Mouse (Mus musculus): ENCODE measurements around the gene Cd63.
A peak's percentile ranks its signal among the peaks of the same experiment; 100 is the strongest.

Gene Cd63

DNA sequence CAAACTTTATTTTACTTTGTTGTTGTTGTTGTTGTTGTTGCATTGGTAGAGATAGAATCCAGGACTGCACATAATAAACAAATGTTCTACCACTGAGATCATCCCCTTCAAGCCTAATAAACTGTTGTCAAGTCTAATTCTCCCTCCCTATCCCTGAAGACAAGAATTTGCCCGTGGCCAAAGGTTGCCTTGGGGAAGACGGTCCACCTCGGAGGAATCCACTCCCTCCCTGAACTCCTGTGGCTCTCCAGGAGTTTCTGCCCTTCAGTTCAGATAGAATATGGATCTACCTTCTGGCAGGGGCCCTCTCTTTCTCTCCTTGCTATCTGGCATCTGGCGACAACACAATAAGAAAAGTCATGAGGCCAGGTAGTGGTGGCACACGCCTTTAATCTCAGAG is 4.0 kb downstream of the Cd63 start:
- no peak for DNase-seq (ENCODE audit: low spot score)

DNA sequence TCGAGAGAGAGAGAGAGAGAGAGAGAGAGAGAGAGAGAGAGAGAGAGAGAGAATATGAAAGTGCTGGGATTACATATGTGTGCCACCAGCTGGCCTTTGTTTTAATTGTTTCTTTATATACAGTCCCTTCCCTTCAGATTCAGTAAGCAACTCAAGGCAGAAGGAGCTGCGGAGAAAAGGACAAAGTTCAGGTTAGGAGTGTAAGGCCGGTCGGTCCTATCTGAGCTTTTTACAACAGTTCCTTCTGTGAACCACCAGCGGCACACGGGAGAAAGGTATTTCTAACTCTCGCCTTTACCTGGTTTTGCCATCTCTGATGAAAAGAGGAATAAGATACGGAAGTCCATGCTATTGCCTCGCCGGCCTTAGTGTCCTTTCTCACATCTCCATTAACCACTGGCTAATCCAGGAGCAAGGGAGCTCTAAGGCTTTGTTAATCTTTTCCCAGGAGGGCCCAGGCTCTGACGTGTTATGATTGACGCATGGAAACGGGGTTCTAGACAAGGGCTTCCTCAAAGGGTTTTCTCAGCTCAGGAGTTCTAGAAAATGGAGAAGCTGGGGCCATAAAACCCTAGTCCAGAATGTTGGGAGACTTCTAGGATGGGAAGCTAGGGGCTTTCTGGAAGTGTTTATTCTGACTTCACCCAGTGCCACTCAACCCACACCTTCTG is 8.1 kb downstream of the Cd63 start:
- no peak for DNase-seq (ENCODE audit: low spot score)

DNA sequence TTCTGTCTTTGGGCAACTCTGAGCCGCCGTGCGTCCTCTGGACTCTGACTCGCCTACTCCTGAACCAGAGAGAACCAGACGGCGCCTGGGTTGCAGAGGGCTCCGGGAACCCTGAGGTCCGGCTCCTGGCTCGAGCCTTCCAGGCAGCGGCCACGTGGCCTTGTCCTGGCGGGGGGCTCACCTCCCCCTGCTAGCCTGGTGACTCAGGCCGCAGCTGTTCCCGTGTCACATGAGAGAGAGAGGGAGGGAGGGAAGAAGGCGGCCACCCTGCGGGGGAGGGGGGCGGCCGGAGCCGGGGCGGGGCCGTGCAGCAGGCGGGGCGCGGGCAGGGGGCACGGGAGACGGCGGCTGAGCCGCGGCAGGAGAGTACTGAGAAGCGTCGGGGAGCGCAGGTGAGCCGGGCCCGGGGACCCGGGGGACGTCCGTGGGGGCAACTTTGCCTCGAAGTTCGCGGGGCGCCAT is 8.8 kb downstream of the Cd63 start:
- peak; percentile 78 for DNase-seq (ENCODE audit: low spot score)

DNA sequence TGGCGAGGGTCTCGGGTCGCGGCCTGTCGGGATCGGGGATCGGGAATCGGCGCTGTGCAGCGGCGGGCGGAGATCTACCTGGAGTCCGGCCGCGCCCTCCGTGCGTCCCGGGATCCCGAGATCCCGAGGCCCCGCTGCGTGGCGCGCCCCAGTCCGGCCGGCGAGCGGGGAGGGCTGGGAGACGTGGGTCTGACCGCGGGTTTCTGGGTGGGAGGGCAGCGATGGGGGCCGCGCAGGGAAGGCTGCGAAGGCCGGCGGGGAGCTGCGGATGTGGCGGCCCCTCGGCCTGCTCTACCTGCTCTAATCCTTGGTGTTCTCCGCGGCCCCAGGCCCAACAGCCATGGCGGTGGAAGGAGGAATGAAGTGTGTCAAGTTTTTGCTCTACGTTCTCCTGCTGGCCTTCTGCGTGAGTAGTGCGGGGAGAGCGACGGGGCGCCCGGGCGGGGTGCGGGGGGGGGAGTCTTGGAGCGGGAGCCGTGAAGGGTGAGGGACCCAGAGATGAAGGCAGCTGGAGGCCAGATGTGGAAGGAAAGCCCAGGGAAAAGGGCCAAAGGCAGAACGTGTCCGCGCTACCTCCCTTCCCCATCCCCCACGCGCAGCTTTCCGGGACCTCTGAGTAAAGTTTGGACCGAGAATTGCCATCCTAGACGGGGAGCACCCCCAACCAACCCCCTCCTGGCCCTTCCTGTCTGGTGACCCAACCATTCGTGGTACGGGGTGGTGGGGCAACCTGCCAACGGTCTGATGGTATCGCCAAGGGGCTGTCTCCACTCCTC is 9.5 kb downstream of the Cd63 start:
- DNase-seq (ENCODE audit: low spot score), result no peak

DNA sequence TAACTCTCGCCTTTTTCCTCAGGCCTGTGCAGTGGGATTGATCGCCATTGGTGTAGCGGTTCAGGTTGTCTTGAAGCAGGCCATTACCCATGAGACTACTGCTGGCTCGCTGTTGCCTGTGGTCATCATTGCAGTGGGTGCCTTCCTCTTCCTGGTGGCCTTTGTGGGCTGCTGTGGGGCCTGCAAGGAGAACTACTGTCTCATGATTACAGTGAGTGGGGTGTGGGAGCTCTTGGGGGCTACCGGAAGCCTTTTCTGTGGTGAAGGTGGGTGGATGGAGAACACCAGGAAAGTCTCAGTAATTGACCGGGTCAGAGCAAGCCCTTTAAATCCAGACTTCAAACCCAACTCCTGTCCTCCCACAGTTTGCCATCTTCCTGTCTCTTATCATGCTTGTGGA is 10.6 kb downstream of the Cd63 start:
- no peak for DNase-seq (ENCODE audit: low spot score)

DNA sequence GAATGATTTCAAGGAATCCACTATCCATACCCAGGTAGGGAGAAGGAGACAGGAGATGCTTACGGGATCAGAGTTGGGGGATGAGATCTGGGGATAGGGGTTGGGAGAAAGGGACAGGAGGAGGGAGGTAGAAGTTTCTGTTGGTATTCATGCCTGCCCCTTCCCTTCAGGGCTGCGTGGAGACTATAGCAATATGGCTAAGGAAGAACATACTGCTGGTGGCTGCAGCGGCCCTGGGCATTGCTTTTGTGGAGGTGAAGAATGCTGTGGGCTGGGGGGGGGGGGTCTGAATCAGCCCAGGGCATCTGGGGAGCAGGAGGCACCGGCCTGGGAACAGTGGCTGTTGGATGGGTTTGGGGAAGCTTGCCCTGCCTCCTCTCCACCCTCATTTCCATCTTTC is 11.5 kb downstream of the Cd63 start:
- DNase-seq (ENCODE audit: low spot score), result no peak

DNA sequence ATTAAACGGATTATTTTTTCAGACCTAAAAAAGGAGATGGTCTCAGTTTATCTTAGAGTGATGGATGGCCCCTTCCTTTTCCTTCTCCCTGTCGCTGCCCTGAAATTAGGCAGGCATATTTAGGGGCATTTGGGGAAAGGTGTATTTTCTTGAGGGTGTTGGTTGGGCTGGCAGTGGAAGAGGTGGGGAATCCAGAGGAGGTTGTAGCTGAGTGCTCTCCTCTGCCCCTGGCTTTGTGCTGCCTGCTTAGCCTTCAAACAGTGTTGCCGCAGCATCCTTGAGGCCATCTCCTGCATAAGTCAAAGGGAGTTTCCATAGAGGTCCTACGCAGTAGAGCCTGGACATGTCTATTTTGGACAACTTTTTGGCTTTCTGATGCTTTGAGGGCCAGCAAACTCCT is 12.0 kb downstream of the Cd63 start:
- DNase-seq (ENCODE audit: low spot score), result no peak

DNA sequence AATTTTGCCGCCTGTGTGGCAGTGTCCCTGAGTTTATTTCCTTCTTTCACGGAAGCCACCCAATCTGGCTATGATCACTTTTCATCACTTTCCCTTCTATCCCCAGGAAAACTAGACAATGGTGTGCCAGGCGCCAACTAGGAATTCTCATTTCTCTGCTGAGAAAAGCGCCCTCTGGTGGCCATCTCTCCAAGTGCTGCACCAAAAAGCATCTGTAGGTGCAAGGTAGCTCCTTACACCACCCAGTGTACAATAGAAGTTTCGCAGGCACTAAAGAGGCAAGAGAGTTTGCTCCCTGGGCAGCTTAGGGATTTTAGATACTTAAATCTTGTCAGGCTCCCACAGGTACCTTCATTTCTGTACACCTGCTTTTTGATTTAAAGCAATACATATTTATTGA is 12.4 kb downstream of the Cd63 start:
- DNase-seq (ENCODE audit: low spot score), result peak; percentile 85

DNA sequence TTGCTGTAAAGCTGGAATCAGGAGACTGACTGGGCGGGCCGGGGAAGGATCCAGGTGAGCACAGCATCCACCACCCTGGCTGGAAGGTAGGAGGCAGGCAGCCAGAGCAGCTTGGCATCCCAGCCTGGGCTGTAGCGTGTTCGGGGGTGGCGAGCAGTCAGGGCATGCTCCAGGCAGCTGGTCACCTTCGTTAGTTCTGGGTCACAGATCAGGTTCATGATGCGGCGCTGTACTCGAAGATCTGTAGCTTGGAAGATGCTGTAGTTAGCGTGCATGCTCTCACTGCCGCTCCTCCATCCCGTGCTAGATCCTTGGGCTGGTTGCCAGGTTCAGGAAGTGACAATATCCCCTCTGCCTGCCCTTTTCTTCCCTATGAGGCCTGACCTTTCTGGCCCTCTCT is 12.9 kb downstream of the Cd63 start:
- DNase-seq (ENCODE audit: low spot score), result no peak

DNA sequence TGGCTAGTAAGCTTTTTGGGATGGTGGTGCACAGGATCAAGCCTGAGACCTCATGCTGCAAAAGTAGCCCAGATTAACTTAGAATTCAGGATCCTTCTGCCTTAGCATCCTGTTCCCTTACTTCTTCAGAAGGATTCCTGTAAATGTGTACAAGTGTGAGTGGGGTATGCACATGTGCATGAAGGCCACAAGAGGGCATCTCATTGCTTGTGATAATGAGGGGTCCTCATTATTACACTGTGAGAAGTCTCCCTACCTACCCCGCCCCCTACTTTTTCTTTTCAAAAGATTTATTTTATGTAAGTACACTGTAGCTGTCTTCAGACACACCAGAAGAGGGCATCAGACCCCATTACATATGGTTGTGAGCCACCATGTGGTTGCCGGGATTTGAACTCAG is 14.8 kb downstream of the Cd63 start:
- no peak for DNase-seq (ENCODE audit: low spot score)

DNA sequence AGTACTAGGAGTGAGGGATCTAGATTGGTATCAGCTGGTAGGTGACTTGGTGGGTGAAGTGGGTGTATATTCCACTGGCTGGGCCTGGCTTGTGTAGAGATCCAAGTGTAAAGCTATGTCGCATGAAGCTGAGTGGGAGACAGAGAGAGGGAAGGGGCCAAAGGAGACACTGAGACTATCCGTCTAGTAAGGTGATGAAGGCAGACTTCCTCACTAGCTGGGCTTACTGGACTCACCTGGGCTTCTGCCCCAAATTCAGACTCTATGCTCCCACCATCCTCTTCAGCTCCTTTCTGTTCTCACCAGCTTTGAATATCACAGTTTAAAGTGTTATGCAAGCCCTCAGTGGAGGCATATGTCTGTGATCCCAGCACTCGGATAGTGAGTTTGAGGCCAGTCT is 15.9 kb downstream of the Cd63 start:
- no peak for DNase-seq (ENCODE audit: low spot score)

DNA sequence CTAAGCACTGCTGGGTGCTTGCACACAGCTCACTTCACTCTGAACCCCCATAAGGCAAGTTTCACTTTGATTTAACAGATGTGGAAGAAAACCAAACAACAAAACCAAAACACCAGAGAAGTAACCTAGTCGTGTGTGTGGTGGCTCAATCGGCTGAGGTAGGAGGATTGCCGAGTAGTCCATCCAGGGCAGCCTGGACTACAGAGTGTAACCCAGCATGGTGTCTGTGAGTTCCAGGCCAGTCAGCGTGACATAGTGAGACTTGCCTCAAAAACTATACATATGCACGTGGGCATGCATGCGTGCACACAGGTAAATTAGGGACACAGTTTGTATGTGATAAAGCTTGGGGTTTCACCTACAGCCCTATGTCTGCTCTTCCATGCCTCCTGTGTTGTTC is 16.6 kb downstream of the Cd63 start:
- no peak for DNase-seq (ENCODE audit: low spot score)

DNA sequence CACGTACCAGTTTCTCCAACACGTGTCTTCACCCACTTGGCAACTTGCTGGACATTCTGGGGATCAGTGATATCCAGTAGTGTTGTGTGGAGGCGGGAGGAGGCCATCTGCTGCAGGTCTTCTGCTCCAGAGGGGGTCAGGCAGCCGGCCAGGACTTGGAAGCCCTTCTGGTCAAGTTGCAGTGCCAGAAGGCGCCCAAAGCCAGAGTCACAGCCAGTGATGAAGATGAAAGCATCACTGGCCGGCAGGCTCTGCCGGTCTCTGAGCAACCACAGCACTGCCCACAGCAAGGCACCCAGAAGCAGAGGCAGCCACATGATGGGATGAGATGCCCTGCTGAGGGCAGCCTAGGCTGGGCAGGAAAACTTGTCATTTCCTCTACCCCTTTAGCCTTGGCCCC is 17.5 kb downstream of the Cd63 start:
- no peak for DNase-seq (ENCODE audit: low spot score)

DNA sequence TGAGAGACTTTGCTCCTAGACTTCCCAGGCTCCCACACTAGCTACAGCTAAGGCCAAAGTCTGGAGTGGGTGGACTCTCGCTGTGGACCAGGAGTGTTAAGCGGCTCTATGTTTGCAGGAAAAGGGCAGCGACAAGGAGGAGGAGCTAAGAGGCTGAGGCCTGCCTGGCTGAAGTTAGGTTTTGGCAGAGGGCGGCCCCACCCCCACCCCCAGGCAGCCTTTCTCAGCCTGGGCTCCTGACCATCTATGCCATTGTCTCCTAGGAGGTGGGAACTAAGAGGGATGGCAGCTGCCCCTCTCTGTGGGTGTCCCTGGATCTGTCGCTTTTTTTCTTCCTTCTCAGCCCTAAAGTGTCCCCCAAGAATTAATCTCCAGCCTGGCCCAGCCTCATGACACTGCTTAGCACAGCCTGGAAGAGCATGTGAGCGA is 18.4 kb downstream of the Cd63 start:
- no peak for DNase-seq (ENCODE audit: low spot score)

DNA sequence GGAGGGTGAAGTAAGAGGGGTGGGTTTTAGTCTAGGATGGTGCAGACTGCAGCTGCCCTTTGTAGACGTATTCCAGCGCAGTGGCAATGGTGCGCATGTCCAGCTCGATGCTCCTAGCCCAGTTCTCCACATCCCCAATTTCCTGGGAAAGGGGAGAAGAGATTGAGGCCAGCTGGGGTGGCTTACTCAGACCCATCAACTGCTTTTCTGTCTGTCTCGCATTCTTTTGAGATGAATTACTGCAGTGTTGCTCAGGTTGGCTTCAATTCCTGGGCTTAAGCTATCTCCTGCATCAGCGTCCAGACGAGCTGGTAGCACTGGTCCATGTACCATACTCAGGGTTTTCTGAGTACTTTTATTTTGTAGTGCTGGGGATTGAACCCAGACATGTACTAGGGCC is 19.2 kb downstream of the Cd63 start:
- DNase-seq (ENCODE audit: low spot score), result no peak

DNA sequence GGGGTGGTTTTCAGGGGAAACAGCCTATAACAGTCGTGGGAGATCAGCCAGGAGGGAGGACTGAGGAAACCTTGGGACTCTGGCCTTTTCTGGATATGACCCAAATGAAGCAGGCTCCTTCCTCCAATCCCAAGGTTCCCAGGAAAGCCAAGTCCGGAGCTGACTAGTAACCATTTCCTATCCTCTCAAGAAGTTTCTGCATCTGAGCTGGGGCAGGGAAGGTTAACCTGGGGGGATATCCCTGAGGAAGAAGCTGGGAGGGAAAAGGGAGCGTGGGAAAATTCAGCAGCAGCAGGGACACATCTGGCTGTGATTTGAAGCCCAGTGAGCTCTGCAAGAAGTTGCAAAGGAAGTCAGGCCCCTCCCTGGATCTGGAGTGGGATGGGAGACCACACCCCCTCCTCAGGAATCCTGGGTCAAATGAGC is 20.0 kb downstream of the Cd63 start:
- DNase-seq (ENCODE audit: low spot score), result no peak

DNA sequence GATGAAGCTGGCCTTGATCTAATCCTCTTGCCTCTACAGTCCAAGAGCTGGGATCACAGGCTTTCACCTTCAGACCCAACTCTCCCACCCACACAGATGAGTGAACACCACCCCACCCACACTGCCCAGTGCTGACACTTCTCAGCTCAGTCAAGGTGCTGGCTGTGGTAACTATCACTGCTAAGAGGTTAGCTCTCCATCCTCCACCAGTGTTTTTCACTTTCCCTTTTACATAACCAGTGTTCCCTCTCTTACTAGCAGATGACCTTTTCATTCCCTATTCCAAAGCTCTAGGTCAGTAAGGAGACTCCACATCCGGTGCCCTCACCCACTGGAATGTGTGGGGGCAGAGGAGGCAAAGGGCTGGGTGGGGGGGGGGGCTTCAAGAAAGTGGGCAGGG is 20.5 kb downstream of the Cd63 start:
- no peak for DNase-seq (ENCODE audit: low spot score)

DNA sequence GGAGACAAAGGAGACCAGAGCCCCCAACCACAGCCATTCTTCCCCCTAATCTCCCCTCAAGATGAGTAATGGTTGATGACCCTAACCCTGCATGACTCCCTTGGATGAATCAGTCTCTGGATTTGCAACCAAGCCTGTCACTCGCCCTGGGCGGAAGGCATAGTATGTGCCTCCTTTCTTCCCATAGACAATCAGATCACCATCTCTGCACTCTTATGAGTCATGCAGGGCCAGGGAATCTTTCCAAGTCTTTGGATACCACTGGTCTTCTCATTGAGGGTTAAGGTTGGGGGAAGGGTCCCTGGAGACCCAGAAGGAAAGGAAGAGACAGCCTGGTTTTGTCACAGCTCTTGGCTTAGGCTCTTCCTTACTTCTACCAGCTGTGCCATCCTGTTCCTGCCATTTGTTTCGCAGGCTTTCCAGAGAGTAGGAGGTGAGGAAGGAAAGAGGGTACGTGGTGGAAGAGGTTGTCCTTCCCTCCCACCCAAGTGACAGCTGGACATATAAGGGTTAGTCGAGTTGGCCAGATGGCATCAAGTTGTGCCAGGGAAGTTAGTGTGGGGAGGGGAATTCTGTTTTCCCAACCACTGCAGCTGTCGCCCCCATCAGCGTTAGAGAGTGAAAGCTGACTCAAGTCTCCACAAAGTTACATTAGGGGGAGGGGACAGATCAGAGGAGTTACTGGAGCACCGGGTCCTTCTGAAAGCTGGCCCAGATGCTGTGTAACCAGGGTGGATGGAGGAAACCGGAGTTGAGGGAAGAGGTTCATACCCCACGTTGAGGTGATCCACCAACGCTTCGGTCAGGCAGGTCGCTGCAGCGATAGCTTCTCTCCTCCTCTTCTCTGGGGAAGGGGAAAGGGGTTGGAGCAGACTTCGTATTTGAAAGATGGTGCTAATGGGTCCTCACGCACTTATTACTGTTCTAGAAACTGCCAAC is 21.4 kb downstream of the Cd63 start:
- DNase-seq (ENCODE audit: low spot score), result no peak

DNA sequence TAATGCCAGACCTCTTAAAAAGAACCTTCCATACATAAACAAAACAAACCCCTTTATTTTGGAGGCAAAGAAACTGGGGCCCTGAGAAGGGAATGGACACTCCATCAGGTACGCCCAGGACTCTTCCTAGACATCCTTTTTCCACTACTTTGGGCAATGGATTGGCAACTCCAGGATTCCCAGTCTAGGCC is 21.9 kb downstream of the Cd63 start, which contains the start of gene Rdh5:
Gene Rdh5, minus strand, starts transcription at position 67 of the 191 bp plus-strand sequence.
- no peak for DNase-seq (ENCODE audit: low spot score)

DNA sequence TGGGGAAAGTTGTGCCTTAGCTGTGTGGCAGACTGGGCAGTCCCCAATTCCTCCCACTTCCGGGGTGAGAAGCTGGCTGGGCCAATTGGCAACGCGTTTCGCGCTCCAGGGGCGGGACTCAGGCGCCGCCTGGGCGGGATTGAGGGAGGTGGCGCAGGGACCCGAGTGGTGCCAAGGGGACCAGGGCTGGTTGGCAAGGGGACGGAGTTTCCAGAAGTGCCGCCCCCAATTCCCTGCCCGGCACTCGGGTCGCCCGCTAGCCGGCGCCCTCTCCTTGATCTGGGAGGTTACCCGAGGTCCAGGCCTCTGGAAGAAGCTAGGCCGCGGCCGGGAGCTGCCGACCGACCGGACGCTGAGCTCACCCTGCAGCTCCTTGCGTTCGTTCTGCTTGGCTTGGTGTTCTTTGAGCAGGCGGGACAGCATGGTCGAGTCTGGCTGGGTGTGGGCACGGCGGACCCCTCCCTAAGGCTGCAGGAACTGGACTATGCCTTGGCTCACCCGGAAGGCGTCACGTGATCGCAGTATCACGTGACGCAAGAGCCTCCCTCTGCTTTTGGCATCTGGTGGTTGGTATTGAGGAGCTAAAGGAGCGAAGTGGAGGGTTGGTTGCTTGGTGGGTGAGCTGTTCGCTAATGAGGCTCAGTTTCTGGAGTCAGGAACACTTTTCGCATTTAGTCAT is 22.4 kb downstream of the Cd63 start:
- DNase-seq (ENCODE audit: low spot score), result peak; percentile 91

DNA sequence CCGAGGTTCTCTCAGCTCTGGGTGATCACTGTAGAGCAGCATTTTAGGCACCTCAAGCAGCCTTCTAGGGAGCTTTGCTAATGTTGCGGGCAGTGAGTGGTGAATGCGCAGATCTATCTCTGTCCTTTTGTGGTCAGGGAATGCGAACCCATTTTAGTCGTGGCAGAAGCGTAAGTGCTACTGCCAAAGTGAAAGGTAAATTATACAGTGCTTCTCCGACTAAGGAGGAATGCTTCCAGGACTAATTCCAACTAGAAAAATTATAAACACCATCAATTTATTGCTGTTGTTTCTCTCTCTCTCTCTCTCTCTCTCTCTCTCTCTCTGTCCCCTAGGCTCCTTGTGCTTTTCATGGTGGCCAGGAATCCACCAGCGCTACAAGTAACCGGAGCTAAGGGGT is 23.1 kb downstream of the Cd63 start, which contains the start of gene Bloc1s1:
Gene Bloc1s1, minus strand, starts transcription at position 101 of the 400 bp plus-strand sequence.
- no peak for DNase-seq (ENCODE audit: low spot score)

DNA sequence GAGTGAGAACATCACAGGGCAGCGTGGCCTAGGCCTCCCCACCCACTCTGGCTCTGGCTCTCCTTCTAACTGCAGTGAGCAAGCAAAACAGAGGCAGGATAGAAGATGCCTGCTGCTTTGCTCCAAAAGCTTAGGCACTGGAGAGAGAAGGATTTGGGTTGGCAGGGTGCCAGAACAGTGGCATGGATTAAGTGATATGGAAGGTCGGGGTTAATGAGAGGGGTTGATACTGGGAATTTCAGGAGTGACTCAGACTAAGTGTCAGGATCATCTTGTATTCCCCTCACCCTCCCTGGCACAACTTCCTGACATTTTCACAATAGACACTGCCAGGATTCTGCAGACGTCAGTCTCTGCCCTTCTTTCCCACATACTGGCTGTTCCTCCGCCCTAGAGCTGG is 27.6 kb downstream of the Cd63 start:
- no peak for DNase-seq (ENCODE audit: low spot score)

Measured in left cerebral cortex, adult 11 months (tissue).